Mouse (Mus musculus) fat pad, adult 2 months (tissue): ENCODE measurements around the gene Trappc2l.
"Not testable (repeated sequence)": the region's sequence is repeated elsewhere in the genome, so short reads cannot be mapped to it uniquely, and the experiment has no call there.

Experiments used
- DNase-seq: peaks from one replicate; pipeline ENCODE4 v3.0.0-alpha.2; 2011; ENCODE audit warnings: low read depth, low spot score; ENCODE audit errors: extremely low read depth

The Trappc2l gene

GRCm38 (mm10) chr8:122611295-122612133 lies at the start of gene Trappc2l, which contains the start of gene Galns:
Gene Trappc2l (plus strand): TSS chr8:122611640.
Gene Galns (minus strand): TSS chr8:122611463.
- peak; percentile 42 for DNase-seq

- DNase-seq, result no peak
Measured at GRCm38 (mm10) chr8:122564363-122565352, 46.8 kb upstream of the Trappc2l start.

- no peak for DNase-seq
Measured at GRCm38 (mm10) chr8:122566766-122567165, 44.7 kb upstream of the Trappc2l start.

GRCm38 (mm10) chr8:122567361-122568108 lies 43.9 kb upstream of the Trappc2l start, which contains the start of gene Cdt1:
Gene Cdt1 (plus strand): TSS chr8:122568015.
- no peak for DNase-seq

GRCm38 (mm10) chr8:122568109-122568504 lies 43.3 kb upstream of the Trappc2l start:
- DNase-seq, result no peak

- no peak for DNase-seq
Measured at GRCm38 (mm10) chr8:122568881-122569309, 42.5 kb upstream of the Trappc2l start.

- no peak for DNase-seq
Measured at GRCm38 (mm10) chr8:122569329-122569728, 42.1 kb upstream of the Trappc2l start.

- DNase-seq, result no peak
Measured at GRCm38 (mm10) chr8:122569996-122570395, 41.4 kb upstream of the Trappc2l start.

- DNase-seq, result no peak
Measured at GRCm38 (mm10) chr8:122571153-122571552, 40.3 kb upstream of the Trappc2l start.

- no peak for DNase-seq
Measured at GRCm38 (mm10) chr8:122571750-122572267, 39.6 kb upstream of the Trappc2l start.

- DNase-seq, result no peak
Measured at GRCm38 (mm10) chr8:122572751-122573150, 38.7 kb upstream of the Trappc2l start.

GRCm38 (mm10) chr8:122573176-122573575 lies 38.3 kb upstream of the Trappc2l start:
- DNase-seq, result not testable (repeated sequence)

- no peak for DNase-seq
Measured at GRCm38 (mm10) chr8:122573577-122573976, 37.9 kb upstream of the Trappc2l start.

- DNase-seq, result no peak
Measured at GRCm38 (mm10) chr8:122574264-122574663, 37.2 kb upstream of the Trappc2l start.

- no peak for DNase-seq
Measured at GRCm38 (mm10) chr8:122574667-122575251, 36.7 kb upstream of the Trappc2l start.

- DNase-seq, result no peak
Measured at GRCm38 (mm10) chr8:122575286-122575685, 36.2 kb upstream of the Trappc2l start.

GRCm38 (mm10) chr8:122575735-122576647 lies 35.4 kb upstream of the Trappc2l start:
- no peak for DNase-seq

GRCm38 (mm10) chr8:122576648-122577022 lies 34.8 kb upstream of the Trappc2l start, which contains the start of gene Aprt:
Gene Aprt (minus strand): TSS chr8:122576909.
- peak; percentile 30 for DNase-seq

GRCm38 (mm10) chr8:122577116-122577515 lies 34.3 kb upstream of the Trappc2l start:
- DNase-seq, result no peak
